Mouse (Mus musculus): Measurements from ENCODE around the gene Fam13c. TPM values are rescaled to one million over a fixed set of nuclear protein-coding genes. Genes with fewer than 3 reads are reported as not detected.
A peak's percentile ranks its signal among the peaks of the same experiment; 100 is the strongest.

The Fam13c gene
- polyA plus RNA-seq, 1 experiment from 2014 or later = 19.8 TPM

DNA sequence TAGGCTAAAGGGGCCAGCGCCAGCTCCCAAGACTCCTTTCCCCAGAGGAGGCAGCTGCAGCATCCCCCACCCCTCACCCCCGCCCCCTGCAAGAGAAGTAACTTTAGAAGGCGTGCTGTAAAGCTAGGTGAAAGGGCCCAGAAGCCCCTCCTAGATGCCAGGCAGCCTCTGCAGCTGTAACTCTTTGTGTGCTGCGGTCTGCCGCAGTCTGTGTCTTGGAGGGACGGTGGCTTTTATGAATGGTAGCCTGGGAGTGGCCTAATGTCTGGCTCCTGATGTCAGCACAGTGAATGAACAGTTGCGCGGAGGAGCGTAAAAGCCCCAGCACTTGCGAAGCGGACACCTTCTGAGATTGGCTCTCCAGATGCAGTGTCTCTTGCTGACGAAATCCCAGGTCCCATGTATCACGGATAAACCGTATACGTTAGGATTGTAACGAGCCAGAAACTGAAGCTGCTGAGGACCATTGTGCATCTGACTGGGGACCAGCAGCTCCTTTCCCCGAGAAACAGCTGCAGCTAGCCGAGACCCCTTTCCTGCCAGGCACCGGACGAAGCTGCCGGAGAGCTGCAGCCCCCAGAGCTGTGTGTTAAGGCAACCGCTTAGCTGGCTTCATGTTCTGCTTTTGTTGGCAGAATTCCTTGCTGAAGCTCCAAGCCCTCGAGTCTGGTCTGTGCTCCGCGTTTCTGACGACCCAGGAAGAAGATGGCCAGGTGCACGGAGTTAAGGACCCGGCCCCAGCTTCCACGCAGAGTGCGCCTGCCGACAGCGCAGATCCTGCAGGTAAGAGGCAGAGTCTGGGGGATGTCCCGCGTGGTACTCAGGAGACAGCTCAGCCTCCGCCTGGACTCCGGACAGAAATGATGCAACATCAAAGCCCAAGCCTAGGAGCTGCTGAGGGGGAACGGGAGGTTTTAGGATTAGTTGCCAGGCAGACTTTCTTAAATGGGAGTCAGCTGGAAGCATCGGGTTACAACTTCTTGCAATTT, 80.2 kb downstream of the Fam13c start:
- no peaks in the 10 kb centered on the region for H3K36me3 ChIP-seq (ENCODE audit: control insufficient read depth, insufficient read depth, low read length)
- WGBS = under 1% methylated on average over 37 of the region's 38 CpGs

DNA sequence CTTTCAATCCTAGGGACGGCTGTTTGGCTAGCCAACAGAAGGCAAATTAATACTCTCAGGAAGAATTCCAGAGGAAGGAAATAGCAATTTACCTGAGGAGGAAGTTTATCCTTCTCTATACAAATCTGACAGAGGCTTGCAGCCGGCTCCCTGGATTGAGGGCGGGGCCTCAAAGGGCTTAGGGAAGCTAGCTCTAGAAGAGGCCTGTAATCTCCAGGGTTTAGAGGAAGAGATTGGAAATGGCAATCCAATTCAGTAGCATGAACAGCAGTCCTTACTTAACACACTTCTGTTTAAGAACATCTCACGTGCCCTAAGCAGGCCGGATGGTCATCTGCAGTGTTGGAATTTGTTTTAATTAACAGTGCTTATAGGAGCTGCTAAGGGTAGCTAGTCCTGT, 81.1 kb downstream of the Fam13c start:
- 26% methylated on average over 5 of the region's 5 CpGs for WGBS
- Histone ChIP-seq H3K4me3 (ENCODE audit: low read depth, low read length) (no peak overlapping the region; the same call in 1 of the 2 replicates), H3K4me2 (replicated peaks; ENCODE audit: low read depth, low read length) (peak overlapping the region; percentile 83), H3K4me1 (replicated peaks; ENCODE audit: control insufficient read depth, insufficient read depth, low read length) (peaks cover 4% of the 10 kb centered on the region; the same call in 1 of the 2 replicates), H3K36me3 (ENCODE audit: control insufficient read depth, insufficient read depth, low read length) (no peaks in the 10 kb centered on the region), H3K27ac (ENCODE audit: low read depth, low read length) (no peak overlapping the region), H3K27me3 (ENCODE audit: control insufficient read depth, insufficient read depth, low read length) (no peaks in the 10 kb centered on the region), H3K9me3 (ENCODE audit: control insufficient read depth, low read length) (no peaks in the 10 kb centered on the region), H3K9ac (ENCODE audit: low read depth, low read length) (no peak overlapping the region)
- no peak for ATAC-seq (ENCODE audit: low FRiP score)
- peak; percentile 32 for DNase-seq (ENCODE audit: low spot score)

More for the DNA sequence above, 80.2 kb downstream of the Fam13c start:
- no peak overlapping the region for H3K27ac ChIP-seq (ENCODE audit: low read depth, low read length)
- peak overlapping the region; percentile 83 for H3K4me2 ChIP-seq (replicated peaks; ENCODE audit: low read depth, low read length)
- ATAC-seq (ENCODE audit: low FRiP score) = peak; percentile 87
- H3K9ac ChIP-seq (ENCODE audit: low read depth, low read length) = peak overlapping the region; percentile 66
- peaks cover 4% of the 10 kb centered on the region; the same call in 1 of the 2 replicates for H3K4me1 ChIP-seq (replicated peaks; ENCODE audit: control insufficient read depth, insufficient read depth, low read length)
- H3K4me3 ChIP-seq (ENCODE audit: low read depth, low read length) = peak overlapping the region; percentile 48
- DNase-seq (ENCODE audit: low spot score) = peak; percentile 78
- H3K9me3 ChIP-seq (ENCODE audit: control insufficient read depth, low read length) = no peaks in the 10 kb centered on the region
- H3K27me3 ChIP-seq (ENCODE audit: control insufficient read depth, insufficient read depth, low read length) = no peaks in the 10 kb centered on the region

DNA sequence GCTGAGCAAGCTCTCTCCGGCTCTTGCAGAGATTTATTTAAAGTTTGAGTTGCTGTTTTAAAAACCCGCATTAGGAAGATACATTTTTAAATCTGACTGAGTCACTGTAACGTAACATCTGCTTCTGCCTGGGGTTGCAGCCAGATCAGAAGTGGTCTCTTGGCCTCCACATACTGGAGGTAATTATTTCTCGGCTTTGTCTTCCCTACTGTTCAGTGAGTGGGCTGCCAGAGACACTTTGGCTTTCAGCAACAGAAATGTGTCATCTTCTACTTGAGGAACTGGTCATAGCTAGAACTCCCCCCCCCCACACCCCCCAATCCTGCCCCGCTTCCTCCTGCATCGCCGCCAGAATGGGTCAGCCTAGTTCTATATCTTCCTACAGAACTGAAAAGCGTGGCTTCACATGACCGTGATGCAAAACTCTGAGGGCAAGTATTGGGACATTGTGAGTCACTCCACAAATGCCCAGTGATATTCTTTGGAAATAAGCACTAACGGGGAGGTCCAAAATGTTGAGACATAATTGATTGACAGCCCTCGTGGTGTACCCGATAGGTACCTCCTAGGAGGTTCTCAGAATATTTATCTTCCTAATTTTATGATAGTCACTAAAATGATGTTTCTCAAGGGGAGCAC, 90.0 kb downstream of the Fam13c start:
- Histone ChIP-seq H3K36me3 (ENCODE audit: control insufficient read depth, insufficient read depth, low read length) (no peaks in the 10 kb centered on the region), H3K4me1 (replicated peaks; ENCODE audit: control insufficient read depth, insufficient read depth, low read length) (no peaks in the 10 kb centered on the region), H3K4me3 (ENCODE audit: low read depth, low read length) (no peak overlapping the region), H3K27ac (ENCODE audit: low read depth, low read length) (no peak overlapping the region), H3K9ac (ENCODE audit: low read depth, low read length) (no peak overlapping the region), H3K4me2 (replicated peaks; ENCODE audit: low read depth, low read length) (no peak overlapping the region), H3K27me3 (ENCODE audit: control insufficient read depth, insufficient read depth, low read length) (no peaks in the 10 kb centered on the region), H3K9me3 (ENCODE audit: control insufficient read depth, low read length) (no peaks in the 10 kb centered on the region)
- 92% methylated on average over 12 of the region's 12 CpGs for WGBS
- ATAC-seq (ENCODE audit: low FRiP score) (no peak), DNase-seq (ENCODE audit: low spot score) (no peak)

DNA sequence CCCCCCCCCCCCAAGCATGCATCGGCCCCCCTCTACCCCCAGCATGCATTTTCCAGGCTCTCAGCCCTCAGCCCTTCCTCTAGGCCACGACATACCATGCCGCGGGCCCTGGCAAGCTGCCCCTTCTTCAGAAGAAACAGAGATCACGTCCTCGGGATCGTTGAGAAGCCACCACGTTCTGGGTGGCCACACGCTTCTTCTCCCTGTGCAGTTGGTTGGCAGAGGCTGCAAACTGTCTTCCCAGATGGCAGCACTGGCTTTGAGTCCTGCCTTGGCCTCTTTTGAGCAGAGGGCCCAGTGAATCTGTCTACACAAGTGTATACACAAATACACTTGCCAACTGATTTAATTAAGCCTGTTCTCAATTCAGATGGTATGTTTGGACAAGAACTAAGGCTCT, 92.0 kb downstream of the Fam13c start:
- Histone ChIP-seq H3K36me3 (ENCODE audit: control insufficient read depth, insufficient read depth, low read length) (no peaks in the 10 kb centered on the region; the same call in 1 of the 2 replicates), H3K9ac (ENCODE audit: low read depth, low read length) (no peak overlapping the region), H3K9me3 (ENCODE audit: control insufficient read depth, low read length) (no peaks in the 10 kb centered on the region), H3K4me2 (replicated peaks; ENCODE audit: low read depth, low read length) (no peak overlapping the region), H3K4me1 (replicated peaks; ENCODE audit: control insufficient read depth, insufficient read depth, low read length) (no peaks in the 10 kb centered on the region), H3K27ac (ENCODE audit: low read depth, low read length) (no peak overlapping the region), H3K4me3 (ENCODE audit: low read depth, low read length) (no peak overlapping the region), H3K27me3 (ENCODE audit: control insufficient read depth, insufficient read depth, low read length) (no peaks in the 10 kb centered on the region)
- ATAC-seq (ENCODE audit: low FRiP score) (no peak), DNase-seq (ENCODE audit: low spot score) (no peak)
- 87% methylated on average over 9 of the region's 9 CpGs for WGBS

DNA sequence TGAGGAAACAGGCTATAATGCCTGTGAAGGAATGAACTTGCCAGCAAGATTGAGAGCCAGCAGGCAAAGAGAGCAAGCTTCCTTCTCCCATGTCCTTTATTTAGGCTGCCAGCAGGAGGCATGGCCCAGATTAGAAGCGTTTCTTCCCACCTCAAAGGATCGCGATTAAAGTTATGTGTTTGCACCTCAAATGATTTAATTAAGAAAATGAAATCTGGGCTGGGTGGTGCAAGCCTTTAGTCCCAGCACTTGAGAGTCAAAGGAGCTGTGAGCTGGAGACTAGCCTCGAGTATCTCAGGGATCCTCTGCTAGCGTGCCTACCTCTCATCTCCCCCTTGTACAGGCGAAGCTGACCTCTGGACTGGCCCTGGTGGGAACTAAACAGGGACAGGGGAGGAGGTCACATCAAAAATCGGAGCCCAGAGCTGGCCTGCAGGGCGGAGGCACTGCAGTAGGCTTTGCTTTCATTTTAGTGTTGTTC, 93.1 kb downstream of the Fam13c start:
- no peaks in the 10 kb centered on the region for H3K4me1 ChIP-seq (replicated peaks; ENCODE audit: control insufficient read depth, insufficient read depth, low read length)
- ATAC-seq (ENCODE audit: low FRiP score) (no peak), DNase-seq (ENCODE audit: low spot score) (no peak)
- H3K9ac ChIP-seq (ENCODE audit: low read depth, low read length) = no peak overlapping the region
- 71% methylated on average over 8 of the region's 8 CpGs for WGBS
- no peaks in the 10 kb centered on the region for H3K9me3 ChIP-seq (ENCODE audit: control insufficient read depth, low read length)
- no peak overlapping the region for H3K4me3 ChIP-seq (ENCODE audit: low read depth, low read length)
- H3K27ac ChIP-seq (ENCODE audit: low read depth, low read length) = no peak overlapping the region
- no peaks in the 10 kb centered on the region; the same call in 1 of the 2 replicates for H3K36me3 ChIP-seq (ENCODE audit: control insufficient read depth, insufficient read depth, low read length)
- no peaks in the 10 kb centered on the region for H3K27me3 ChIP-seq (ENCODE audit: control insufficient read depth, insufficient read depth, low read length)
- H3K4me2 ChIP-seq (replicated peaks; ENCODE audit: low read depth, low read length) = no peak overlapping the region

DNA sequence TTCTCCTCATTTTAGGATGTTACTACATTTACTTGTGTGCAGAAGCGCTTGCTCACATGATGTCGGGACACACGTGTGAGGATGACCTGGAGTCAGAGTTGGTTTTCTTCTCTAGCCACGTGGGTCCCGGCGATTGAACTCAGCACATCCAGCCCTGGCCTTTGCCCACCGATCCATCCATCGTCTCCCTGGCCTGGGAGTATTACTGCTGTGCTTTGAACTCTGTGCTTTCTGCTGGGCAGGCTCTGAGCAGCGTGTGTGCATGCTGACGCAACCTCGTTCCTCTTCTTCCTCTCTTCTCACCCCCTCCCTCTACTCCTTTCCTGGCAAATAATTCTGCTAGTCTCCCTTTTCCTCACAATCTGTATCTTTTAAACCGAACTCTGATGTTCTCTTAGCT, 93.7 kb downstream of the Fam13c start:
- no peaks in the 10 kb centered on the region for H3K27me3 ChIP-seq (ENCODE audit: control insufficient read depth, insufficient read depth, low read length)
- no peak overlapping the region for H3K4me2 ChIP-seq (replicated peaks; ENCODE audit: low read depth, low read length)
- no peaks in the 10 kb centered on the region for H3K9me3 ChIP-seq (ENCODE audit: control insufficient read depth, low read length)
- DNase-seq (ENCODE audit: low spot score) (no peak), ATAC-seq (ENCODE audit: low FRiP score) (no peak)
- H3K4me1 ChIP-seq (replicated peaks; ENCODE audit: control insufficient read depth, insufficient read depth, low read length) = no peaks in the 10 kb centered on the region
- H3K4me3 ChIP-seq (ENCODE audit: low read depth, low read length) = no peak overlapping the region
- WGBS = 90% methylated on average over 12 of the region's 12 CpGs
- H3K9ac ChIP-seq (ENCODE audit: low read depth, low read length) = no peak overlapping the region
- no peak overlapping the region for H3K27ac ChIP-seq (ENCODE audit: low read depth, low read length)
- H3K36me3 ChIP-seq (ENCODE audit: control insufficient read depth, insufficient read depth, low read length) = no peaks in the 10 kb centered on the region; the same call in 1 of the 2 replicates

DNA sequence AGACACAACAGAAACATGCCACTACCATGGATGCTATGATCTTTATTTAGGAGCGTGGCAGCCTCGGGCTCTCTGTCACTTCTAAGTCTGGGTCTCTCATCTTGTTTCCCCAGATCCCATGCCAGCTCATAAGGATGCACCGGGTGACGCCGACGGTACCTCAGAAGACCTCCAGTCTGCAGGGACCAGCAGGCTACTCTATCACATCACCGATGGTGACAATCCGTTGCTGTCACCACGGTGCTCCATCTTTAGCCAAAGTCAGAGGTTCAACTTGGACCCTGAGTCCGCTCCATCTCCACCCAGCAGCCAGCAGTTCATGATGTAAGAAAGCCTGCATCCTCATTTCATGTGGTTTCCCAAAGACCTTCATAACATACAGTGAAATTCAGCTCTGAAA, 94.3 kb downstream of the Fam13c start:
- Histone ChIP-seq H3K4me2 (replicated peaks; ENCODE audit: low read depth, low read length) (no peak overlapping the region), H3K9ac (ENCODE audit: low read depth, low read length) (no peak overlapping the region), H3K27me3 (ENCODE audit: control insufficient read depth, insufficient read depth, low read length) (no peaks in the 10 kb centered on the region), H3K36me3 (ENCODE audit: control insufficient read depth, insufficient read depth, low read length) (no peaks in the 10 kb centered on the region; the same call in 1 of the 2 replicates), H3K27ac (ENCODE audit: low read depth, low read length) (no peak overlapping the region), H3K4me1 (replicated peaks; ENCODE audit: control insufficient read depth, insufficient read depth, low read length) (no peaks in the 10 kb centered on the region), H3K4me3 (ENCODE audit: low read depth, low read length) (no peak overlapping the region), H3K9me3 (ENCODE audit: control insufficient read depth, low read length) (no peaks in the 10 kb centered on the region)
- ATAC-seq (ENCODE audit: low FRiP score) (no peak), DNase-seq (ENCODE audit: low spot score) (no peak)
- WGBS = 97% methylated on average over 10 of the region's 10 CpGs

DNA sequence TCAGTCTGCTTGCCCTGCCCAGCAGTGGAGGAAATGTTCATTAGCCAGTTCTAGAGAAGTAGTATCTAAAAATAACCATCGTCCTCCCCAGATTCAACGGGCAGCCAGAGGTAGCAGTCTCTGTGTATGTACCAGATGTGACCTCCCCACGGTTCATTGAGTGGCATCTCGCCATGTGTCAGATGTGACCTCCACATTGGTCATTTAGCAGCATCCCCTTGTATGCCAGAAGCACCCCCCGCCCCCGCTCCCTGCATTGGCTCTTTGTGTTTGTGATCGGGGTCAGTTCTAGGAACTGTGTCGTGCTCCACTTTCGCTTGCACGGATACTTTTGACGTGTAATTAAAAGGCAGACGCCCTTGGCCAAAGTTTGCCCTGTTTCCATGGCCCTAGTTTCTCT, 95.1 kb downstream of the Fam13c start:
- Histone ChIP-seq H3K4me3 (ENCODE audit: low read depth, low read length) (no peak overlapping the region), H3K36me3 (ENCODE audit: control insufficient read depth, insufficient read depth, low read length) (no peaks in the 10 kb centered on the region; the same call in 1 of the 2 replicates), H3K4me2 (replicated peaks; ENCODE audit: low read depth, low read length) (no peak overlapping the region), H3K9me3 (ENCODE audit: control insufficient read depth, low read length) (no peaks in the 10 kb centered on the region), H3K4me1 (replicated peaks; ENCODE audit: control insufficient read depth, insufficient read depth, low read length) (no peaks in the 10 kb centered on the region), H3K27me3 (ENCODE audit: control insufficient read depth, insufficient read depth, low read length) (no peaks in the 10 kb centered on the region), H3K27ac (ENCODE audit: low read depth, low read length) (no peak overlapping the region), H3K9ac (ENCODE audit: low read depth, low read length) (no peak overlapping the region)
- WGBS = 79% methylated on average over 12 of the region's 12 CpGs
- DNase-seq (ENCODE audit: low spot score) = peak; percentile 4
- ATAC-seq (ENCODE audit: low FRiP score) = no peak

Measured in hindbrain, embryonic 11.5 days (tissue).